ENCODE assay signal across 20 mouse cellular contexts in genomic region chr1:12344726-12345438, GRCm38 (mm10).
DNase-seq lines count a peak whose midpoint lies in the region; ATAC-seq and TF ChIP-seq lines count a peak whose summit lies in the region.
"Had no signal": no experiment of that assay in that cellular context is flagged by ENCODE, and none has a peak within 500 bp of the region (broad histone marks: within the 10 kb centered on the region; RNA-seq: fewer than 3 reads in every experiment).

No protein-coding gene starts in this region.

- peak overlapping the region; percentile 70 for H3K27ac ChIP-seq in heart, embryonic 13.5 days (replicated peaks)
- no peak overlapping the region for H3K27ac ChIP-seq in heart, embryonic 12.5 days (ENCODE audit: poor library complexity, severe bottlenecking)
- H3K27ac ChIP-seq in heart, embryonic 10.5 days = no peak overlapping the region
- H3K27ac ChIP-seq in lung, embryonic 14.5 days (ENCODE audit: low read depth) = peak overlapping the region; percentile 75
- peak overlapping the region; percentile 1; the same call in 1 of the 2 replicates for H3K27ac ChIP-seq in stomach, embryonic 15.5 days
- no peak overlapping the region for H3K27ac ChIP-seq in stomach, postnatal 0 days (replicated peaks)
- H3K27ac ChIP-seq: embryonic facial prominence, embryonic 12.5 days; forebrain, embryonic 15.5 days; hindbrain, embryonic 13.5 days; hindbrain, postnatal 0 days had no signal

- no peak overlapping the region for H3K4me3 ChIP-seq in heart, embryonic 13.5 days
- no peak overlapping the region for H3K4me3 ChIP-seq in heart, embryonic 12.5 days
- H3K4me3 ChIP-seq in heart, embryonic 10.5 days = no peak overlapping the region
- H3K4me3 ChIP-seq in lung, embryonic 14.5 days (ENCODE audit: low read depth, low read length) = no peak overlapping the region
- H3K4me3 ChIP-seq in stomach, embryonic 15.5 days (replicated peaks) = no peak overlapping the region
- no peak overlapping the region for H3K4me3 ChIP-seq in stomach, postnatal 0 days (ENCODE audit: low read depth, low read length)
- H3K4me3 ChIP-seq: embryonic facial prominence, embryonic 12.5 days; forebrain, embryonic 15.5 days; hindbrain, embryonic 13.5 days had no signal

- no peak for TF ChIP-seq CTCF in lung, embryonic 14.5 days (IDR thresholded peaks at IDR 0.05; ENCODE audit: low read depth)
- no peak for TF ChIP-seq CTCF in stomach, postnatal 0 days (IDR thresholded peaks at IDR 0.05; ENCODE audit: low read depth)

- DNase-seq in heart, postnatal 4 days = peak; percentile 23
- DNase-seq in heart, embryonic 10.5 days (ENCODE audit: low spot score) = no peak
- DNase-seq in lung, embryonic 14.5 days = peak; percentile 56
- no peak for DNase-seq in lung, adult 18-20 months
- no peak for DNase-seq in stomach, postnatal 0 days (ENCODE audit: low spot score)
- DNase-seq: adrenal gland, postnatal 14 days; B cell, adult 2 months; cerebellum, adult 11-12 months; cerebellum, adult 9-10 months; cerebellum, postnatal 25 days; gastrocnemius, postnatal 36 days had no signal

- H3K9me3 ChIP-seq in heart, embryonic 13.5 days = peaks cover 9% of the 10 kb centered on the region; the same call in 1 of the 2 replicates
- no peaks in the 10 kb centered on the region for H3K9me3 ChIP-seq in heart, embryonic 12.5 days (replicated peaks)
- H3K9me3 ChIP-seq in heart, embryonic 10.5 days = no peaks in the 10 kb centered on the region; the same call in 1 of the 2 replicates
- no peaks in the 10 kb centered on the region; the same call in 1 of the 2 replicates for H3K9me3 ChIP-seq in lung, embryonic 14.5 days (ENCODE audit: low read depth, low read length)
- no peaks in the 10 kb centered on the region for H3K9me3 ChIP-seq in stomach, embryonic 15.5 days
- H3K9me3 ChIP-seq in stomach, postnatal 0 days (ENCODE audit: control insufficient read depth, low read length) = no peaks in the 10 kb centered on the region
- H3K9me3 ChIP-seq: embryonic facial prominence, embryonic 12.5 days; forebrain, embryonic 15.5 days; hindbrain, embryonic 13.5 days had no signal

- H3K4me1 ChIP-seq in heart, embryonic 13.5 days = no peaks in the 10 kb centered on the region
- no peaks in the 10 kb centered on the region for H3K4me1 ChIP-seq in heart, embryonic 12.5 days (replicated peaks)
- H3K4me1 ChIP-seq in heart, embryonic 10.5 days = no peaks in the 10 kb centered on the region
- H3K4me1 ChIP-seq in lung, embryonic 14.5 days (ENCODE audit: insufficient read depth) = no peaks in the 10 kb centered on the region
- no peaks in the 10 kb centered on the region for H3K4me1 ChIP-seq in stomach, embryonic 15.5 days
- no peaks in the 10 kb centered on the region for H3K4me1 ChIP-seq in stomach, postnatal 0 days (replicated peaks; ENCODE audit: control insufficient read depth, insufficient read depth)
- H3K4me1 ChIP-seq: embryonic facial prominence, embryonic 12.5 days; forebrain, embryonic 15.5 days; hindbrain, embryonic 13.5 days had no signal

- no peak for TF ChIP-seq EP300 in stomach, postnatal 0 days (optimal IDR thresholded peaks at IDR 0.05)

- no peak overlapping the region for H3K9ac ChIP-seq in heart, embryonic 13.5 days
- H3K9ac ChIP-seq in heart, embryonic 12.5 days = no peak overlapping the region
- H3K9ac ChIP-seq in lung, embryonic 14.5 days = no peak overlapping the region
- H3K9ac ChIP-seq in stomach, embryonic 15.5 days = no peak overlapping the region
- H3K9ac ChIP-seq in stomach, postnatal 0 days (ENCODE audit: low read length) = no peak overlapping the region
- H3K9ac ChIP-seq: embryonic facial prominence, embryonic 12.5 days; forebrain, embryonic 15.5 days; hindbrain, embryonic 13.5 days had no signal

- WGBS in heart, embryonic 13.5 days = 41% methylated on average over 10 of the region's 10 CpGs
- WGBS in heart, embryonic 12.5 days = 48% methylated on average over 10 of the region's 10 CpGs
- 53% methylated on average over 10 of the region's 10 CpGs for WGBS in heart, embryonic 10.5 days
- 40% methylated on average over 10 of the region's 10 CpGs for WGBS in lung, embryonic 14.5 days
- 66% methylated on average over 10 of the region's 10 CpGs for WGBS in stomach, embryonic 15.5 days
- 54% methylated on average over 10 of the region's 10 CpGs for WGBS in stomach, postnatal 0 days

- ATAC-seq in heart, embryonic 13.5 days (ENCODE audit: extremely low read depth, insufficient number of reproducible peaks, low FRiP score, low TSS enrichment) = no peak
- ATAC-seq in heart, embryonic 12.5 days (ENCODE audit: insufficient number of reproducible peaks, low FRiP score) = no peak
- ATAC-seq in lung, embryonic 14.5 days (ENCODE audit: insufficient read depth) = peak; percentile 84
- no peak for ATAC-seq in stomach, embryonic 15.5 days (ENCODE audit: insufficient read depth, low FRiP score, low read depth)
- no peak for ATAC-seq in stomach, postnatal 0 days (ENCODE audit: low FRiP score, low TSS enrichment)
- ATAC-seq: activated CD4-positive, CD25-positive, alpha-beta regulatory T cell, adult 4 months; CD4-positive, CD25-positive, alpha-beta regulatory T cell, adult 4 months; forebrain, embryonic 15.5 days; hindbrain, postnatal 0 days had no signal

- H3K4me2 ChIP-seq in heart, embryonic 13.5 days = no peak overlapping the region
- H3K4me2 ChIP-seq in heart, embryonic 12.5 days = no peak overlapping the region
- H3K4me2 ChIP-seq in lung, embryonic 14.5 days = no peak overlapping the region
- H3K4me2 ChIP-seq in stomach, embryonic 15.5 days = no peak overlapping the region
- no peak overlapping the region for H3K4me2 ChIP-seq in stomach, postnatal 0 days (replicated peaks; ENCODE audit: low read depth)
- H3K4me2 ChIP-seq: embryonic facial prominence, embryonic 12.5 days; forebrain, embryonic 15.5 days; hindbrain, embryonic 13.5 days had no signal

- no peaks in the 10 kb centered on the region for H3K36me3 ChIP-seq in heart, embryonic 13.5 days
- H3K36me3 ChIP-seq in heart, embryonic 12.5 days = no peaks in the 10 kb centered on the region
- H3K36me3 ChIP-seq in heart, embryonic 10.5 days = no peaks in the 10 kb centered on the region
- no peaks in the 10 kb centered on the region for H3K36me3 ChIP-seq in lung, embryonic 14.5 days (ENCODE audit: insufficient read depth)
- H3K36me3 ChIP-seq in stomach, embryonic 15.5 days = no peaks in the 10 kb centered on the region
- H3K36me3 ChIP-seq in stomach, postnatal 0 days (ENCODE audit: control insufficient read depth, insufficient read depth, low read length) = no peaks in the 10 kb centered on the region
- H3K36me3 ChIP-seq: embryonic facial prominence, embryonic 12.5 days; forebrain, embryonic 15.5 days; hindbrain, embryonic 13.5 days had no signal

- no peaks in the 10 kb centered on the region for H3K27me3 ChIP-seq in heart, embryonic 13.5 days (replicated peaks)
- no peaks in the 10 kb centered on the region for H3K27me3 ChIP-seq in heart, embryonic 12.5 days (replicated peaks)
- H3K27me3 ChIP-seq in heart, embryonic 10.5 days (ENCODE audit: insufficient read depth, poor library complexity, severe bottlenecking) = no peaks in the 10 kb centered on the region
- H3K27me3 ChIP-seq in lung, embryonic 14.5 days (ENCODE audit: insufficient read depth, low read length) = no peaks in the 10 kb centered on the region
- no peaks in the 10 kb centered on the region for H3K27me3 ChIP-seq in stomach, embryonic 15.5 days (replicated peaks)
- H3K27me3 ChIP-seq in stomach, postnatal 0 days (ENCODE audit: control insufficient read depth, insufficient read depth, low read length) = no peaks in the 10 kb centered on the region
- H3K27me3 ChIP-seq: embryonic facial prominence, embryonic 12.5 days; forebrain, embryonic 15.5 days; hindbrain, embryonic 13.5 days had no signal

Comparison
In these comparisons a context has a peak if more than half of its experiments do, and no peak if none do; other contexts are left out.
1. H3K27ac ChIP-seq: peak in heart, embryonic 13.5 days (single experiment), lung, embryonic 14.5 days (single experiment) and stomach, embryonic 15.5 days (single experiment); none in heart, embryonic 12.5 days (single experiment), heart, embryonic 10.5 days (single experiment) and stomach, postnatal 0 days (single experiment).
2. DNase-seq: peak in heart, postnatal 4 days (single experiment) and lung, embryonic 14.5 days (single experiment); none in heart, embryonic 10.5 days (single experiment), lung, adult 18-20 months (0 of 2) and stomach, postnatal 0 days (single experiment).